Mouse (Mus musculus): ENCODE results near the gene Mosmo.

Gene Mosmo

GRCm38 (mm10) chr7:120732906-120733305 is 55.5 kb downstream of the Mosmo start:
- TF ChIP-seq GATA4 (IDR thresholded peaks at IDR 0.05; ENCODE audit: insufficient replicate concordance, low read length) = no peak

GRCm38 (mm10) chr7:120739018-120739417 is 61.6 kb downstream of the Mosmo start, which contains the start of gene Vwa3a:
Gene Vwa3a, plus strand, starts transcription at chr7:120739318.
- no peak for TF ChIP-seq GATA4 (IDR thresholded peaks at IDR 0.05; ENCODE audit: insufficient replicate concordance, low read length)

DNA sequence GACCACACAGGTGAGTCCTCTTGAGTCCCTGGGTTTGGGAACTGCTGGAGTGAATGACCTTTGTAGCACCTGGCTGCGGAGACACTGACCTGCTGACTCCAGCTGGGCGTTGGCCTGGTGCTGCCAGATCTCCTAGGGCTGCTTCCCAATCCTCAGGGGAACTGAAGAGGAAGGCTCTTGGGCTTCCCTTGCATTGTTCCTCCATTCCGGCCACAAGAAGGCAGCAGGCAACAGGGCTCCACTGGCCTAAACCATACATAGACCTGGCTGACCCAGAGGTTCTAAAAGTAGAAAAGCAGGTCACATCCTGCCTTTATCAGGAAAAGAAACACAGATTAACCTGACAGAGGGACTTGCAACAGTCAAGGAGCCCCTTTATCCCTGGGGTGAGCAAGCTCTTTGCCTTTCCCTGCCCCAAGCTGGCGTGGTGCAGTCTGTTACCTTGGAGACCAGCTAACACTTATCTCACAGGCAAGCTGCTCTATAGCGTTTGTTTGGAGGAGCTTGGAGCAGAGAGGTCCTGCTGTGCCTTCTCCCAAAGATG is 62.2 kb downstream of the Mosmo start:
- peak; percentile 13; the same call in 1 of the 2 replicates for TF ChIP-seq GATA4 (IDR thresholded peaks at IDR 0.05; ENCODE audit: insufficient replicate concordance, low read length)

GRCm38 (mm10) chr7:120743366-120744351 is 66.2 kb downstream of the Mosmo start:
- TF ChIP-seq GATA4 (IDR thresholded peaks at IDR 0.05; ENCODE audit: insufficient replicate concordance, low read length) = no peak

DNA sequence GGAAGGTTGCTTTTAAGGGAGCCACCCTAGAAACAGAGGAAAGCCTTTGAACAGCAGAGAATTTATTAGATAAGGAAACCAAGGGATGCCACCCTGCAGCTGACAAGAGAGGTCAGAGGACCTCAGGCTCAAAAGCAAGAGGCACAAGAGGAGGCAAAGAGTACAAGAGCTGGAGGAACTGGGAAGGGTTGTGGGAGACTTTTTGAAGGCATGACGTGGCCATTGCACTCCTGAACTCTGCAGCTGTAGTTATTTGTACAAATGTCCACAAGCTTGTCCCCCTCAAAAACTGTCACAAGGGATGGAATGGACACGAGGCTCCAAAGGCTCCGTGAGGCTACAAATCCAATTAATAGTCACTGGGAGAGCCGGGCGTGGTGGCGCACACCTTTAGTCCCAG is 67.2 kb downstream of the Mosmo start:
- no peak for TF ChIP-seq GATA4 (IDR thresholded peaks at IDR 0.05; ENCODE audit: insufficient replicate concordance, low read length)

- peak; percentile 92 for TF ChIP-seq GATA4 (IDR thresholded peaks at IDR 0.05; ENCODE audit: insufficient replicate concordance, low read length)
Measured at GRCm38 (mm10) chr7:120746029-120746428, 68.6 kb downstream of the Mosmo start.

DNA sequence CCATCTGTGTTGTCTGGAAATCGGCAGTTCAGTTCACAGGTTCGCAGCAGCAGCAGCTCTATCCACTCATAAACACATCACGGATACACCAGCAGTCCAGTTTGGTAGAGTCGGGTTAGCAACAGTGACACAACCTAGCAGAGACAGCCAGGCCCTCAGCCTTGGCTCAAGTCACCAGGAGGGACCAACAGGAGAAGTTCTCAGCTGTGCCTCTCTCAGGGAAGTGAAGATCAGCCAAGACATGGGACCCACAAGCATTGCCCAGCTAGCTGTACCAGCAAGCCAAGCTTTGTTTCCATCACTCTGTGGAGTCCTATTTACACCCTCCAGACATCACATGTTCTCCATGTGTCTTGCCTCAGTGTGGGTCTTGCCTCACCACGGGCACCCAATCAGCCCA is 69.4 kb downstream of the Mosmo start:
- TF ChIP-seq GATA4 (IDR thresholded peaks at IDR 0.05; ENCODE audit: insufficient replicate concordance, low read length) = no peak

- TF ChIP-seq GATA4 (IDR thresholded peaks at IDR 0.05; ENCODE audit: insufficient replicate concordance, low read length) = no peak
Measured at GRCm38 (mm10) chr7:120748478-120748877, 71.1 kb downstream of the Mosmo start.

DNA sequence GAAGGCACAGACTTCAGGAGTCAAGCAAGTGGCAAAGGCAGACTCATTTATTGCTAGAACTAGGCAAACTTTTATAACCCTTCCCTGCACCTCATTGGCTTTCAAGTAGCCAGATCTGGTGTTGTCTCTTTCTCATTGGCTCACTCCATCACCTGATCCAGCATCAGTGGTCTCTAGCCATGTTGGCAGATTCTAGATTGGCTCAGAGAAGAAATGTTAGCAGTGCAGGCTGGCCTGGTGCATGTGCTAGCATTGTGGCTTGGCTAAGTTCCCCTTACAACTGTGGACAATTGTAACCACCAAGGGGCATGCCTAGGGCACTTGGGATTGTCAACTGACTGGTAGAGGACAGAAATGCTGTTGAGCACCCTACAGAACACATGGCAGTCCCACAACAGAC is 73.9 kb downstream of the Mosmo start:
- TF ChIP-seq GATA4 (IDR thresholded peaks at IDR 0.05; ENCODE audit: insufficient replicate concordance, low read length) = no peak

DNA sequence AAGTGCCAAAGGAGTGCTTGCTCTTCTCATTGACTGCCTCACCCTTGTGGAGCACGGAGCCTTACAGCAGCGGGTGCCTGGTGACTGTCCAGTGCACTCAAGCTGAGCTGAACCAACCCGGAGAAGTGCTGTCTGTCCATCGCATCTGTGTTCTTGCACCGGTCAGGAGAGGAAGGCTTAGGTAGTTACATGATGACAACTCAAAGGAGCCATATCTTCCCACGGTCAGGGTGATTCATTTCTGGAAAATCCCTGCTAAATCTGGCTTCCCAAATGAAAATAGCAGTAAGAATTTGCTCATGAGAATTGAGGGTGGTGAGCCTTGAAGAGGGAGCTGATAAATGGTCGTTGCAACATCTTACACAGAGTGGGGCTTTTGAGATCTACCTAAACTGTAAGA is 74.5 kb downstream of the Mosmo start:
- no peak for TF ChIP-seq GATA4 (IDR thresholded peaks at IDR 0.05; ENCODE audit: insufficient replicate concordance, low read length)

GRCm38 (mm10) chr7:120754671-120755070 is 77.3 kb downstream of the Mosmo start:
- TF ChIP-seq GATA4 (IDR thresholded peaks at IDR 0.05; ENCODE audit: insufficient replicate concordance, low read length) = no peak

DNA sequence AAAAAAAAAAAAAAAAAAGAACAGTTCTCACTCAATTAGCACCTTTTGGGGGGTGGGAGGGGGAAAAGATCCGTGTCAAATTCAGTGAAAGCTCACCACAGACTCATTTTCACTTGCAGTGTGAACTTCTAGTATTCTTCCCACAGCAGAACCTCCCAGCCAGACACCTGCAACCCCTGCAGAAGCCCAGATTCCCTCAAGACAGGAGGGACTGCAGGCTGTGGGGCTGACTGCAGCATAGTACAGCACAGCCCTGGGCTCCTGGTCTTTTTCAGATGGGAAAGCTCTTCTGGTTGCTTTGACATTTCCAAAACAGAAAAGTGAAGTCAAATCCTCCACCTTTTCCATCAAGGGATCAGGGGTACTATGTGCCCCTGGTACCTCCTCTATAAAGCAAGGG is 90.0 kb downstream of the Mosmo start:
- TF ChIP-seq GATA4 (IDR thresholded peaks at IDR 0.05; ENCODE audit: insufficient replicate concordance, low read length) = no peak

- TF ChIP-seq GATA4 (IDR thresholded peaks at IDR 0.05; ENCODE audit: insufficient replicate concordance, low read length) = no peak
Measured at GRCm38 (mm10) chr7:120771389-120771788, 94.0 kb downstream of the Mosmo start.

DNA sequence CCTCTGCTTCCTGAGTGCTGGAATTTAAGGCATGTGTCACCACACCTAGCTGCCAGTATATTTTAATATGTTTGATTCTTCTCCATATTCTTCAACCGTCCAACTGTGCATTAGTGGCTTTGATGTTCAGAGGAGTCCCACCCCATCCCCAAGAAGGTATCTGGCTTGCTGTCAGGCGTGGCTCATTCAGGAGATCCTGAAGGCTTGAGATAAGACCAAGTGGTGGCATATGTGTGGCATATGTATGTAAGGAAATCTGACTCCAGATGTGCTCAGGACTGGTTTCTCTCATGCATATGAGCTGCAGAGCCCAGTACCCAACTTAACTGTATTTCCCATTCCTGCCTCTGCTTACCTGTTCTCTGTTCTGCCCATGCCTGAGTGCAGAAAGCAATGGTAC is 100.6 kb downstream of the Mosmo start:
- no peak for TF ChIP-seq GATA4 (IDR thresholded peaks at IDR 0.05; ENCODE audit: insufficient replicate concordance, low read length)

Measured in liver, adult (tissue).